Mouse (Mus musculus): Measurements from ENCODE around the gene Nptxr.

Gene Nptxr

GRCm38 (mm10) chr15:79751772-79752171 is 52.8 kb downstream of the Nptxr start:
- DNase-seq, result no peak

- no peak for DNase-seq
These were observed 54.3 kb downstream of the Nptxr start for GRCm38 (mm10) chr15:79750266-79750665.

- no peak for DNase-seq
These were observed 55.4 kb downstream of the Nptxr start for GRCm38 (mm10) chr15:79749162-79749561.

GRCm38 (mm10) chr15:79747998-79748397 is 56.6 kb downstream of the Nptxr start:
- peak; percentile 76 to 83 for DNase-seq

GRCm38 (mm10) chr15:79745883-79746282 is 58.7 kb downstream of the Nptxr start:
- no peak for DNase-seq

- DNase-seq, result no peak
These were observed 59.3 kb downstream of the Nptxr start for GRCm38 (mm10) chr15:79745312-79745711.

- DNase-seq, result peak in 1 of 2 experiments; percentile 28
These were observed 59.8 kb downstream of the Nptxr start for GRCm38 (mm10) chr15:79744742-79745141.

GRCm38 (mm10) chr15:79744001-79744400 is 60.6 kb downstream of the Nptxr start:
- DNase-seq, result no peak

GRCm38 (mm10) chr15:79742706-79743023 is 61.9 kb downstream of the Nptxr start:
- DNase-seq, result no peak

GRCm38 (mm10) chr15:79741921-79742705 is 62.5 kb downstream of the Nptxr start, which contains the start of gene Sun2:
TSS of gene Sun2 (minus strand) at chr15:79742536.
- DNase-seq, result peak; percentile 94 to 96

- peak in 1 of 2 experiments; percentile 40 for DNase-seq
These were observed 63.2 kb downstream of the Nptxr start for GRCm38 (mm10) chr15:79741173-79741858.

- no peak for DNase-seq
These were observed 63.8 kb downstream of the Nptxr start for GRCm38 (mm10) chr15:79740739-79741138.
